Mouse (Mus musculus): ENCODE results near the gene Mfap5. TPM values are rescaled to one million over a fixed set of nuclear protein-coding genes. Genes with fewer than 3 reads are reported as not detected.

The Mfap5 gene
- polyA plus RNA-seq (2014; fragmentation: Illumina TruSeq; extraction: RNeasy Lipid Tissue Mini Kit (QIAGEN cat#74804); ENCODE audit: low read depth, low replicate concordance), result 39.5 TPM

DNA sequence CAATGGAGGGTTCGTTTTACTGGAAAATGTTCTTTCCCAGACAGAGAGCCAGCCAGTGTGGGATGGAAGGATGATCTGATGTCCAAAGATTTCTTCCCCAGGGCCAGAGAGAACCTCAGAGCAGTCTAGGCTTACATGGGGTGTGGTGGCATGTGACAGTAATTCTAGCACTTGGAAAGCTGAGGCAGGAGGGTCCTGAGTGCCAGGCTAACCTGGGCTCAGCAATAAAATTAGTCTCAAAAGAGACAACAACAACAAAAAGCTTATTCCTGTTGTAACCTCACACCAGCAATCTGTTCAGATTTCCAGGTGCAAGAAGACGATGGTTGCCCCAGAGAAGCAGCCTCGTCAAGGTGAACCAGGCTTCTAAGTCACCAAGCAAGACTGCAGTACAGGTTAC is at the start of gene Mfap5:
Gene Mfap5 (plus strand): TSS at position 301 of the 400 bp plus-strand sequence.

GRCm38 (mm10) chr6:122498661-122499060 is 7.0 kb upstream of the Mfap5 start, which contains the start of gene Rimklb:
Rimklb (minus strand) TSS chr6:122498761.

DNA sequence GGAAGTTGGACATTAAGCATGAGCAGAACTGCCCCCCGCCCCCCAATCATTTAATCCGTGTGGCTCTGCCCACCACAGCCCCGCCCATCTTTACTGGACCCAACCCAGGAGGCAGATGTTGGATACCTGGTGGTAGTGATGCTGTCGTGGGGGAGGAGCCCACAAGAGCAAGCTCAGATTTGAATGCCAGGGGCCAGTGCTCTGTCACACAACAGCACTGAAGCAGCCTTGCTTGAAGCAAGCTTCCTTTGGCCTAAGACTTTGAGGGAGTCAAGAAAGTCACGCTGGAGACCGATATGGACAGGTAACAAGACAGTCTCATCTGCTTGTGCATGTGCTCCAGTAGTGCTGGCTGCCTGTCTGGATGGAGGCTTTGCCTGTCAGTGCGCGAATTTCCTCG is 48.0 kb downstream of the Mfap5 start, which contains the start of gene Aicda:
Gene Aicda (plus strand): TSS at position 196 of the 400 bp plus-strand sequence.

Other genes starting within 250 kb of the Mfap5 start
- not detected for gene Klrg1, start 223.0 kb upstream of the Mfap5 start, polyA plus RNA-seq (2014; fragmentation: Illumina TruSeq; extraction: RNeasy Lipid Tissue Mini Kit (QIAGEN cat#74804); ENCODE audit: low read depth, low replicate concordance)
- 57.9 TPM for gene M6pr, start 197.1 kb upstream of the Mfap5 start, polyA plus RNA-seq (2014; fragmentation: Illumina TruSeq; extraction: RNeasy Lipid Tissue Mini Kit (QIAGEN cat#74804); ENCODE audit: low read depth, low replicate concordance)
- 9.5 TPM for gene Phc1, start 165.3 kb upstream of the Mfap5 start, polyA plus RNA-seq (2014; fragmentation: Illumina TruSeq; extraction: RNeasy Lipid Tissue Mini Kit (QIAGEN cat#74804); ENCODE audit: low read depth, low replicate concordance)
- gene Rimklb, start 7.1 kb upstream of the Mfap5 start, polyA plus RNA-seq (2014; fragmentation: Illumina TruSeq; extraction: RNeasy Lipid Tissue Mini Kit (QIAGEN cat#74804); ENCODE audit: low read depth, low replicate concordance), result not detected
- not detected for gene Aicda, start 48.0 kb downstream of the Mfap5 start, polyA plus RNA-seq (2014; fragmentation: Illumina TruSeq; extraction: RNeasy Lipid Tissue Mini Kit (QIAGEN cat#74804); ENCODE audit: low read depth, low replicate concordance)
- gene Apobec1, start 96.6 kb downstream of the Mfap5 start, polyA plus RNA-seq (2014; fragmentation: Illumina TruSeq; extraction: RNeasy Lipid Tissue Mini Kit (QIAGEN cat#74804); ENCODE audit: low read depth, low replicate concordance), result 6.9 TPM
- gene Gdf3, start 104.2 kb downstream of the Mfap5 start, polyA plus RNA-seq (2014; fragmentation: Illumina TruSeq; extraction: RNeasy Lipid Tissue Mini Kit (QIAGEN cat#74804); ENCODE audit: low read depth, low replicate concordance), result not detected
- not detected for gene Dppa3, start 120.6 kb downstream of the Mfap5 start, polyA plus RNA-seq (2014; fragmentation: Illumina TruSeq; extraction: RNeasy Lipid Tissue Mini Kit (QIAGEN cat#74804); ENCODE audit: low read depth, low replicate concordance)
- not detected for gene Nanog, start 201.6 kb downstream of the Mfap5 start, polyA plus RNA-seq (2014; fragmentation: Illumina TruSeq; extraction: RNeasy Lipid Tissue Mini Kit (QIAGEN cat#74804); ENCODE audit: low read depth, low replicate concordance)